Mouse (Mus musculus): ENCODE data around the gene AI837181. TPM values are rescaled to one million over a fixed set of nuclear protein-coding genes. Genes with fewer than 3 reads are reported as not detected.
"Not testable (repeated sequence)": the region's sequence is repeated elsewhere in the genome, so short reads cannot be mapped to it uniquely, and the experiment has no call there.

Gene AI837181
- 39.3 and 49.1 TPM in 2 replicates for polyA plus RNA-seq (2016; fragmentation: Nextera tagmentation; extraction: Ambion mirVana)

- Histone ChIP-seq H3K4me1 (peaks cover 30% of the 10 kb centered on the region), H3K27me3 (ENCODE audit: insufficient read depth, poor library complexity, severe bottlenecking) (no peaks in the 10 kb centered on the region), H3K36me3 (peaks cover 46% of the 10 kb centered on the region), H3K27ac (peak within 1 kb of the TSS; percentile 95), H3K9me3 (no peaks in the 10 kb centered on the region), H3K4me3 (peak within 1 kb of the TSS; percentile 84)
- WGBS = under 1% methylated on average over 73 of the region's 87 CpGs
- peak; percentile 99 for DNase-seq (ENCODE audit: low spot score)
Observed at GRCm38 (mm10) chr19:5424782-5425741, at the start of gene AI837181, which contains the start of gene Drap1. Gene AI837181, plus strand, starts transcription at chr19:5425144. Gene Drap1, minus strand, starts transcription at chr19:5424979.

DNA sequence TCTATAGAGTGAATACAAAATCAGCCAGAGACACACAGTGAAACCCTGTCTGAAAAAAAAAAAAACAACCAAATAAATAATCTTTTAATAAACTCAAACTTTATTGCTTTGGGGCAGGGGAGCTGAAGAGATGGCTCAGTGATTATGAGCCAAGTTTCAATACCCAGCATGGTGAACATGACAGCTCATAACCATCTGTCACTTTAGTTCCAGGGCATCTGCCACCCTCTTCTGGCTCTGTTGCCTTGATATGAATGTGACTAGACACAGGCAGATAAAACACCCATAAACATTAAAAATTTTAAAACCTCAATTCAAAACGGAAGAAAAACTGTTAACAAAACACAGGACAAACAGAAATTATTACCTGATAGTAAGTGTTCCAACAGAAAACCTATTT is 47.5 kb upstream of the AI837181 start:
- Histone ChIP-seq H3K9me3 (no peaks in the 10 kb centered on the region), H3K4me1 (peaks cover 11% of the 10 kb centered on the region), H3K27me3 (ENCODE audit: insufficient read depth, poor library complexity, severe bottlenecking) (no peaks in the 10 kb centered on the region), H3K36me3 (peaks cover 76% of the 10 kb centered on the region), H3K27ac (no peak overlapping the region), H3K4me3 (no peak overlapping the region)
- no peak for DNase-seq (ENCODE audit: low spot score)
- 87% methylated on average over 1 of the region's 1 CpGs for WGBS

DNA sequence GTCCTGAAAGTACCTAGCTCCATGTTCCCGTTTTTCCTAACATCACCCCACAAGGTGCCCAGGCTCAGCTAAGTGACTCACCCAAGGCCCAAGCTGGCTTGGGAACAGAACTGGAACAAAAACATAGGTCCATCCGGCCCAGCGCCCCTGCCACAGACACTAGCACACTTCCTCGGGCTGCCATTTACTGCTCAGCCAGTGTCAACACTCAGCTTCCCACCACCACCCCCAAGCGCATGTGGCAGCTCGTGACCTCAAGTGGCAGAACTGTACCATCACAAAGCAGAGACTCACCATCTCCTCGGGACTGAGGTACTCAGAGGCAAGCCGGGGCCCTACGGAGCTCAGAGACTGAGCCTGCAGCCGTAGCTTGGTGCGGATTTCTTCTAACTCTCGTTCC is 41.6 kb upstream of the AI837181 start:
- no peaks in the 10 kb centered on the region for H3K9me3 ChIP-seq
- H3K4me3 ChIP-seq = no peak overlapping the region
- no peak for DNase-seq (ENCODE audit: low spot score)
- no peaks in the 10 kb centered on the region for H3K27me3 ChIP-seq (ENCODE audit: insufficient read depth, poor library complexity, severe bottlenecking)
- H3K4me1 ChIP-seq = peaks cover 19% of the 10 kb centered on the region
- H3K36me3 ChIP-seq = peaks cover 77% of the 10 kb centered on the region
- H3K27ac ChIP-seq = no peak overlapping the region
- 90% methylated on average over 12 of the region's 12 CpGs for WGBS

DNA sequence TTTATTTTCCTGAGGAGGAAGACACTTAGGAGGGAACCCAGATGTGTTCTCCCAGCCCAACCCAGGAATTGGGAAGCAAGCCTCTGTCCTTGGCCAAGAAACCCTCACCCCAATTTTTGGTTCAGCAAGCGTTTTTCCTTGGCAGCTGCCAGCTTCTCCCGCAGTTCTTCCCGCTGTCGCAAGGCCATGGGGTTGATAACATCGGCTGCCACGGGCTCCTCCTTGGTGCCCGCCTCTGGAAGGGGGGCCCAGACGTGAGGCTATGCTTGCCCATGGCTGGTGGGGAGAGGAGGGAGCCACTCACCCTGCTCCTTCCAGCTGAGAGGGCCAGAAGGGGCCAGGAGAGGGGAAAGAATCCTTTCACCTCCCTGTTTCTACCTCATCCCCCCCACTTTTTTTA is 40.2 kb upstream of the AI837181 start:
- Histone ChIP-seq H3K9me3 (no peaks in the 10 kb centered on the region), H3K4me3 (no peak overlapping the region), H3K36me3 (peaks cover 63% of the 10 kb centered on the region), H3K4me1 (peaks cover 25% of the 10 kb centered on the region), H3K27me3 (ENCODE audit: insufficient read depth, poor library complexity, severe bottlenecking) (no peaks in the 10 kb centered on the region), H3K27ac (no peak overlapping the region)
- 87% methylated on average over 8 of the region's 8 CpGs for WGBS
- no peak for DNase-seq (ENCODE audit: low spot score)

- no peaks in the 10 kb centered on the region for H3K9me3 ChIP-seq
- H3K27me3 ChIP-seq (ENCODE audit: insufficient read depth, poor library complexity, severe bottlenecking) = no peaks in the 10 kb centered on the region
- WGBS = under 1% methylated on average over 43 of the region's 43 CpGs
- peaks cover 40% of the 10 kb centered on the region for H3K4me1 ChIP-seq
- H3K27ac ChIP-seq = peak overlapping the region; percentile 92
- H3K36me3 ChIP-seq = peaks cover 30% of the 10 kb centered on the region
- peak overlapping the region; percentile 99 for H3K4me3 ChIP-seq
- DNase-seq (ENCODE audit: low spot score) = no peak
Observed at GRCm38 (mm10) chr19:5388011-5388441, 36.9 kb upstream of the AI837181 start.

DNA sequence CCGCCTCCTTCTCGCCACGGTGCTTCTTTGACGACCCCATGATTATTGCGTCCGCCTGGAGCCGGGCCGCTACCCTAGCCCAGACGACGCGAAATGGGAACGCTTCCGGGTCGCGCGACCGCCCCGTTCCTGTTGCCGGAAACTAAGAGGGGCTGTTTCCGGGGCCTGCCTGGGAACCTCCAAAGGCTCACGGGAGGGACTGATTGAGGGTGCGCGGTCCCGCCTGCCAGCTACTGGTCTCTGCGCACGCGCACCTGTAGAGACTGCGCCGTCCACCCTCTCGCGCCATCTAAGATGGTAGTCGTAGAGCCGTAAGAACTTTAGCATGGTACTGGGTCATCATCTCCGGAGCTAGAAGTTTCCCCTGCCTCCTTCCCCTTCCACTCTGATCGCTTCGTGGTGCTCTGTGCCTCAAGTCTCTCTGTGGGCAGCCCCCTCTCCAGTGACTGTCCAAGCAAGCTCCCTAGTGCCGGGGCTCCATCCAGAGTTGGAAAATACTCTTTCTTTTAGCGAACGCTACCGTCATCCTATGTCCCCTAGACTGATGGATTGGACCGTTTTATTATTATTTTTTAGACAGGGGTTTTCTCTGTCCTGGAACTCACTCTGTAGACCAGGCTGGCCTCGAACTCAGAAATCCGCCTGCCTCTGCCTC is 36.2 kb upstream of the AI837181 start, which contains the start of gene Sart1:
Sart1 (minus strand) TSS at position 116 of the 655 bp plus-strand sequence.
- peaks cover 40% of the 10 kb centered on the region for H3K4me1 ChIP-seq
- H3K36me3 ChIP-seq = peaks cover 23% of the 10 kb centered on the region
- H3K4me3 ChIP-seq = peak within 1 kb of the TSS; percentile 99
- peak within 1 kb of the TSS; percentile 92 for H3K27ac ChIP-seq
- H3K9me3 ChIP-seq = no peaks in the 10 kb centered on the region
- peak; percentile 98 for DNase-seq (ENCODE audit: low spot score)
- H3K27me3 ChIP-seq (ENCODE audit: insufficient read depth, poor library complexity, severe bottlenecking) = no peaks in the 10 kb centered on the region
- 2% methylated on average over 43 of the region's 43 CpGs for WGBS

DNA sequence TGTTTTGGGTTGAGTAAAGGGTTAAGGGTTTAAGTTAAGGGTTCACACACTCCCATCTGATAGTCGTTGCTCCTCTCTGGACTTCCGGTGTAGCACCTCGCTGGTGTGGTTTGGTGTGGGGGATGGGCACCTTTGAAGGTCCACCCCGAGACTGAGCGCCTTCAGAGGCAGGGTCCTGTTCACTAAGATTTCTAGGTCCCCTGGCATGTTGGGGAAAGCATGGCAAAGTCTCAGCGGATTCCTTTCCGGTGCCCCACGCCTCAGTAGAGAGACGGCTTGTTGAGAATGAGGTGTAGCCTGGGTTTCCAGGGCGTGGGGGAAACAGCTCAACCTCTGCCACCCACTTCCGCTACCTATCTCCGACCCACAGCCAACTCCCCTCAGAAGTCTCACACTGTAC is 35.3 kb upstream of the AI837181 start:
- Histone ChIP-seq H3K4me1 (peaks cover 45% of the 10 kb centered on the region), H3K36me3 (peaks cover 13% of the 10 kb centered on the region), H3K27me3 (ENCODE audit: insufficient read depth, poor library complexity, severe bottlenecking) (no peaks in the 10 kb centered on the region), H3K9me3 (no peaks in the 10 kb centered on the region), H3K4me3 (peak overlapping the region; percentile 99), H3K27ac (peak overlapping the region; percentile 92)
- peak; percentile 85 for DNase-seq (ENCODE audit: low spot score)
- 31% methylated on average over 12 of the region's 12 CpGs for WGBS

- H3K36me3 ChIP-seq = peaks cover 6% of the 10 kb centered on the region; the same call in 1 of the 2 replicates
- peak overlapping the region; percentile 99 for H3K4me3 ChIP-seq
- H3K9me3 ChIP-seq = no peaks in the 10 kb centered on the region
- H3K27ac ChIP-seq = peak overlapping the region; percentile 92
- no peak for DNase-seq (ENCODE audit: low spot score)
- WGBS = 66% methylated on average over 8 of the region's 8 CpGs
- H3K4me1 ChIP-seq = peaks cover 50% of the 10 kb centered on the region
- no peaks in the 10 kb centered on the region for H3K27me3 ChIP-seq (ENCODE audit: insufficient read depth, poor library complexity, severe bottlenecking)
Observed at GRCm38 (mm10) chr19:5390416-5390815, 34.5 kb upstream of the AI837181 start.

GRCm38 (mm10) chr19:5392892-5393291 is 32.1 kb upstream of the AI837181 start:
- Histone ChIP-seq H3K4me3 (no peak overlapping the region), H3K4me1 (peaks cover 34% of the 10 kb centered on the region), H3K27ac (no peak overlapping the region), H3K9me3 (no peaks in the 10 kb centered on the region), H3K27me3 (ENCODE audit: insufficient read depth, poor library complexity, severe bottlenecking) (no peaks in the 10 kb centered on the region), H3K36me3 (no peaks in the 10 kb centered on the region)
- no peak for DNase-seq (ENCODE audit: low spot score)
- WGBS = 59% methylated on average over 4 of the region's 4 CpGs

GRCm38 (mm10) chr19:5394168-5394567 is 30.8 kb upstream of the AI837181 start:
- H3K36me3 ChIP-seq = no peaks in the 10 kb centered on the region
- H3K27me3 ChIP-seq (ENCODE audit: insufficient read depth, poor library complexity, severe bottlenecking) = no peaks in the 10 kb centered on the region
- DNase-seq (ENCODE audit: low spot score) = no peak
- WGBS = 50% methylated on average over 10 of the region's 10 CpGs
- no peaks in the 10 kb centered on the region for H3K9me3 ChIP-seq
- no peak overlapping the region for H3K4me3 ChIP-seq
- peaks cover 30% of the 10 kb centered on the region for H3K4me1 ChIP-seq
- H3K27ac ChIP-seq = no peak overlapping the region

GRCm38 (mm10) chr19:5395371-5395770 is 29.6 kb upstream of the AI837181 start:
- DNase-seq (ENCODE audit: low spot score) = no peak
- Histone ChIP-seq H3K27me3 (ENCODE audit: insufficient read depth, poor library complexity, severe bottlenecking) (no peaks in the 10 kb centered on the region), H3K4me1 (peaks cover 22% of the 10 kb centered on the region), H3K36me3 (no peaks in the 10 kb centered on the region), H3K4me3 (no peak overlapping the region), H3K27ac (no peak overlapping the region), H3K9me3 (no peaks in the 10 kb centered on the region)
- 68% methylated on average over 4 of the region's 4 CpGs for WGBS

- peak; percentile 78 for DNase-seq (ENCODE audit: low spot score)
- not testable (repeated sequence) for H3K36me3 ChIP-seq; H3K4me3 ChIP-seq; H3K27me3 ChIP-seq (ENCODE audit: insufficient read depth, poor library complexity, severe bottlenecking); H3K9me3 ChIP-seq
- 65% methylated on average over 4 of the region's 4 CpGs for WGBS
- H3K4me1 ChIP-seq = peaks cover 16% of the 10 kb centered on the region
- H3K27ac ChIP-seq = peak overlapping the region; percentile 67
Observed at GRCm38 (mm10) chr19:5401073-5401472, 23.9 kb upstream of the AI837181 start.

- Histone ChIP-seq H3K36me3 (no peaks in the 10 kb centered on the region), H3K27me3 (ENCODE audit: insufficient read depth, poor library complexity, severe bottlenecking) (no peaks in the 10 kb centered on the region), H3K4me3 (no peak within 1 kb of the TSS), H3K4me1 (peaks cover 20% of the 10 kb centered on the region), H3K9me3 (no peaks in the 10 kb centered on the region), H3K27ac (no peak within 1 kb of the TSS)
- WGBS = 78% methylated on average over 8 of the region's 8 CpGs
- no peak for DNase-seq (ENCODE audit: low spot score)
Observed at GRCm38 (mm10) chr19:5402293-5402692, 22.7 kb upstream of the AI837181 start, which contains the start of gene Tsga10ip. Gene Tsga10ip, minus strand, starts transcription at chr19:5402526.
